Mouse (Mus musculus): ENCODE measurements at regions not wholly inside any gene's neighbourhood (a gene's known extent, or its start where the extent isn't known, plus 50 kb on each side); places are given as distances from the start of the nearest gene placed in this dataset.

DNA sequence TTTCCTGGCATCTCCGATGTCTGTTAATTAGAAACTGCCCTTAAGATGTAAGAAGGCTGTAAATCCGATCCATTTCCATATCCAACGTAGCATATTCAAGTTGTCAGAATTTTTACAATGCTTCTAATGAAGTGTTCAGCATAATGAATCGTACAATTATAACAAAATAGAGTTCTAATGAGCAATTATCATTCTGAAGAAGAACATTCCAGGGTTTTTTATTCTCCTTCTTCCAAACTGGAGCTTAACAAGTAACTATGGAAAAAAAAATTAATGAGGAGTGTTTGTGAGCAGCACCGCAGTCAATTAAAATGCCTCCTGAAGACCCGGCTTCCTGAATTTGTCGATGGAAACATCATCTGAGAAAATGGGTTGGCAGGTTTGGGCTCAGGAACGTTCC is 489.6 kb upstream of the Gm19410 start:
- Histone ChIP-seq H3K4me1 (ENCODE audit: insufficient read depth, low read length) (0 out of 2 replicates have a peak, but pooled peaks cover 4% of the 10 kb centered on the region), H3K9ac (replicated peaks; ENCODE audit: low read length) (no peak overlapping the region), H3K4me2 (replicated peaks; ENCODE audit: low read depth, low read length) (no peak overlapping the region), H3K36me3 (ENCODE audit: insufficient read depth, low read length) (no peaks in the 10 kb centered on the region), H3K27me3 (ENCODE audit: insufficient read depth, low read length) (no peaks in the 10 kb centered on the region), H3K27ac (ENCODE audit: low read length) (no peak overlapping the region), H3K4me3 (ENCODE audit: low read length) (no peak overlapping the region), H3K9me3 (ENCODE audit: low read length) (no peaks in the 10 kb centered on the region)
- ATAC-seq (ENCODE audit: low FRiP score, low TSS enrichment): no peak
- 48% methylated on average over 8 of the region's 8 CpGs for WGBS

DNA sequence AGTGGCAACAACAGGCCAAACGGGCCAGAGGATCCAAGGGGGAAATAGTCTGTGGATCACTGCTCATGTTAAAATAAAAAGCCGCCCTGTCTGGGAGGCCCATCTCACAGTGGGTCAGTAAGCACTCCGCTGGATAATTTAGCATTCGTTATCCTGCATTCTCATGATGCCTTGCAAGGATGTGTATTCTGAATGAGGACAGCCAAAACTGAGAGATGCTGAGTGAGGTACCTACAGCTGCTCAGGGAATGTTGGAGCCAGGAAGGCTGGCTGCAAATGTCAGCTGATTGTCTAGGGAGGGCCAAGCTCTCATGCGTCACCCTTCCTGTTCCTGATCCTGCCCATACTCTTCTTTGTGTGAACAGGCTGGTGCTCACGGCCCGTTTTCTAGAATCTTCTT is 489.1 kb upstream of the Gm19410 start:
- H3K4me2 ChIP-seq (replicated peaks; ENCODE audit: low read depth, low read length): no peak overlapping the region
- no peak overlapping the region for H3K4me3 ChIP-seq (ENCODE audit: low read length)
- 0 out of 2 replicates have a peak, but pooled peaks cover 4% of the 10 kb centered on the region for H3K4me1 ChIP-seq (ENCODE audit: insufficient read depth, low read length)
- H3K9me3 ChIP-seq (ENCODE audit: low read length): no peaks in the 10 kb centered on the region
- H3K27me3 ChIP-seq (ENCODE audit: insufficient read depth, low read length): no peaks in the 10 kb centered on the region
- no peak overlapping the region for H3K27ac ChIP-seq (ENCODE audit: low read length)
- no peaks in the 10 kb centered on the region for H3K36me3 ChIP-seq (ENCODE audit: insufficient read depth, low read length)
- no peak overlapping the region for H3K9ac ChIP-seq (replicated peaks; ENCODE audit: low read length)
- 44% methylated on average over 7 of the region's 7 CpGs for WGBS
- ATAC-seq (ENCODE audit: low FRiP score, low TSS enrichment): 0 out of 2 replicates have a peak, but pooled peaks have one; percentile 27

DNA sequence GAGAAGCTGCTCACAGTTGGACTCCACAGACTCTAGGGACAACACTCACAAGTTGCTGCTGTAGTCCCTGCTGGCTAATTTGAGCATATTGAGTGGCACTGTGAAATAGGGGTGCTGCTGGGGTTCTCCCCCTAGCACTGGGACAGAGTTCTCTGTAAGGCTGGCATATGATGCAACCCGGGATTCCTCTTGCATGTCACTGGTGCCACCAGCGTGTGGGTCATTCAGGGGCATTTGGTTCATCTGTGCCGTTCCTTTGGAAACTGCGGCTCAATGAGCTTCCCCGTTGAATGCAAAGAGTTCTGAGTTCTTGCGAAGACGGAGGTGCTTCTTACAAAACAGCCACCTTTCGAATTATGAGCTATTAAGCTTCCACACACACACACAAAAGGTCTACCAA is 486.6 kb upstream of the Gm19410 start:
- Histone ChIP-seq H3K4me3 (ENCODE audit: low read length) (no peak overlapping the region), H3K4me1 (ENCODE audit: insufficient read depth, low read length) (0 out of 2 replicates have a peak, but pooled peaks cover 4% of the 10 kb centered on the region), H3K27ac (ENCODE audit: low read length) (no peak overlapping the region), H3K9ac (replicated peaks; ENCODE audit: low read length) (no peak overlapping the region), H3K27me3 (ENCODE audit: insufficient read depth, low read length) (no peaks in the 10 kb centered on the region), H3K36me3 (ENCODE audit: insufficient read depth, low read length) (no peaks in the 10 kb centered on the region), H3K9me3 (ENCODE audit: low read length) (no peaks in the 10 kb centered on the region), H3K4me2 (replicated peaks; ENCODE audit: low read depth, low read length) (no peak overlapping the region)
- ATAC-seq (ENCODE audit: low FRiP score, low TSS enrichment): no peak
- WGBS: 95% methylated on average over 8 of the region's 8 CpGs

- Histone ChIP-seq H3K27ac (ENCODE audit: low read length) (no peak overlapping the region), H3K36me3 (ENCODE audit: insufficient read depth, low read length) (no peaks in the 10 kb centered on the region), H3K9ac (replicated peaks; ENCODE audit: low read length) (no peak overlapping the region), H3K27me3 (ENCODE audit: insufficient read depth, low read length) (no peaks in the 10 kb centered on the region), H3K4me1 (ENCODE audit: insufficient read depth, low read length) (0 out of 2 replicates have a peak, but pooled peaks cover 4% of the 10 kb centered on the region), H3K4me3 (ENCODE audit: low read length) (no peak overlapping the region), H3K4me2 (replicated peaks; ENCODE audit: low read depth, low read length) (no peak overlapping the region), H3K9me3 (ENCODE audit: low read length) (no peaks in the 10 kb centered on the region)
- WGBS: 89% methylated on average over 6 of the region's 6 CpGs
- no peak for ATAC-seq (ENCODE audit: low FRiP score, low TSS enrichment)
Measured at GRCm38 (mm10) chr8:35280741-35281140, 484.8 kb upstream of the Gm19410 start.

- H3K4me1 ChIP-seq (ENCODE audit: insufficient read depth, low read length): no peaks in the 10 kb centered on the region
- H3K9ac ChIP-seq (replicated peaks; ENCODE audit: low read length): no peak overlapping the region
- H3K27me3 ChIP-seq (ENCODE audit: insufficient read depth, low read length): no peaks in the 10 kb centered on the region
- ATAC-seq (ENCODE audit: low FRiP score, low TSS enrichment): no peak
- no peaks in the 10 kb centered on the region for H3K9me3 ChIP-seq (ENCODE audit: low read length)
- whole genome bisulfite sequencing: 93% methylated on average over 9 of the region's 9 CpGs
- H3K36me3 ChIP-seq (ENCODE audit: insufficient read depth, low read length): no peaks in the 10 kb centered on the region
- H3K27ac ChIP-seq (ENCODE audit: low read length): no peak overlapping the region
- no peak overlapping the region for H3K4me2 ChIP-seq (replicated peaks; ENCODE audit: low read depth, low read length)
- H3K4me3 ChIP-seq (ENCODE audit: low read length): no peak overlapping the region
Measured at GRCm38 (mm10) chr8:35283366-35283765, 482.2 kb upstream of the Gm19410 start.

DNA sequence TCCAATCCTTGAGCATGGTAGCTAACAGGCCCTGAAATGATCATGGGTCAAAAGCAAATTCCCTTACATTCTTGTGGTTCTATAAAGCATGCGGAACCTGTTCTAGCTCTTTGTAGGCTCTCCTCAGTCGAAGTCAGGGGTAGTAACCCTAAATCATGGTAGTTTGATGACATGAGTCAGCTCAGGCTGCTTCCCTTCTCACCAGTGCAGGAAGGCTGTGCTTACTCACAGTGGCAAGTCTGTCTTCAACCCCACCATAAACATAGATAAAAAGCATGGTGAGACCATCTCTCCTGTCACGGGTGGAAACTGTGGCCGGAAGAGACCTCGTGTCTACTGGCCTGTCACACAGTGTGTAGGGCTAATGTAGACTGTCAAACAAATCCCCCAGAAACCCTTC is 476.6 kb upstream of the Gm19410 start:
- H3K4me3 ChIP-seq (ENCODE audit: low read length): no peak overlapping the region
- H3K4me1 ChIP-seq (ENCODE audit: insufficient read depth, low read length): no peaks in the 10 kb centered on the region; the same call in 1 of the 2 replicates
- ATAC-seq (ENCODE audit: low FRiP score, low TSS enrichment): no peak
- no peaks in the 10 kb centered on the region for H3K36me3 ChIP-seq (ENCODE audit: insufficient read depth, low read length)
- H3K9me3 ChIP-seq (ENCODE audit: low read length): no peaks in the 10 kb centered on the region; the same call in 1 of the 2 replicates
- no peak overlapping the region for H3K27ac ChIP-seq (ENCODE audit: low read length)
- H3K4me2 ChIP-seq (replicated peaks; ENCODE audit: low read depth, low read length): no peak overlapping the region
- WGBS: 74% methylated on average over 5 of the region's 5 CpGs
- H3K9ac ChIP-seq (replicated peaks; ENCODE audit: low read length): no peak overlapping the region
- H3K27me3 ChIP-seq (ENCODE audit: insufficient read depth, low read length): no peaks in the 10 kb centered on the region

- Histone ChIP-seq H3K4me3 (ENCODE audit: low read length) (no peak overlapping the region), H3K9me3 (ENCODE audit: low read length) (no peaks in the 10 kb centered on the region; the same call in 1 of the 2 replicates), H3K4me1 (ENCODE audit: insufficient read depth, low read length) (no peaks in the 10 kb centered on the region; the same call in 1 of the 2 replicates), H3K4me2 (replicated peaks; ENCODE audit: low read depth, low read length) (no peak overlapping the region), H3K27ac (ENCODE audit: low read length) (no peak overlapping the region), H3K27me3 (ENCODE audit: insufficient read depth, low read length) (no peaks in the 10 kb centered on the region), H3K36me3 (ENCODE audit: insufficient read depth, low read length) (no peaks in the 10 kb centered on the region), H3K9ac (replicated peaks; ENCODE audit: low read length) (no peak overlapping the region)
- no peak for ATAC-seq (ENCODE audit: low FRiP score, low TSS enrichment)
- WGBS: 65% methylated on average over 4 of the region's 4 CpGs
Measured at GRCm38 (mm10) chr8:35289967-35290366, 475.6 kb upstream of the Gm19410 start.

- Histone ChIP-seq H3K4me3 (ENCODE audit: low read length) (no peak overlapping the region), H3K4me1 (ENCODE audit: insufficient read depth, low read length) (no peaks in the 10 kb centered on the region; the same call in 1 of the 2 replicates), H3K36me3 (ENCODE audit: insufficient read depth, low read length) (no peaks in the 10 kb centered on the region), H3K4me2 (replicated peaks; ENCODE audit: low read depth, low read length) (no peak overlapping the region), H3K9me3 (ENCODE audit: low read length) (no peaks in the 10 kb centered on the region; the same call in 1 of the 2 replicates), H3K27me3 (ENCODE audit: insufficient read depth, low read length) (no peaks in the 10 kb centered on the region), H3K9ac (replicated peaks; ENCODE audit: low read length) (no peak overlapping the region), H3K27ac (ENCODE audit: low read length) (no peak overlapping the region)
- no peak for ATAC-seq (ENCODE audit: low FRiP score, low TSS enrichment)
- 28% methylated on average over 14 of the region's 14 CpGs for WGBS
Measured at GRCm38 (mm10) chr8:35293437-35294126, 472.0 kb upstream of the Gm19410 start.

DNA sequence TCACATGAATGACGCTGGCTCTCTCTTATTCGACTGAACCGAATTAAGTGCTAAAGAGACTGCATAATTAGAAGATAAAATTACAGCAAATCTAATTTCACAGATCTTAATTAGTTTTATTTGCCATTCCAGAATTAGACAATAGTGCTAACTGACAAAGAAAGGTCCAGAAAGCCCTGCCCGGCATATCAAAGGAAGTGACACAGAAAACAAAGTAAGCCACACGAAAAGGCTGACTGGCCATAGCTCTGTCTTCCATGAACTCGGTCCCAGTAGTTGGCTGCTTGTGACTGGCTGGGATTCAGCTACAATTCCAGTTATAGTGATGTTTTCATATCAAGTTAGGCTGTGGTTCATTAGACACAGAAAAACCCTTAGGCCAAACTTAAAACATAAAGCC is 468.7 kb upstream of the Gm19410 start:
- Histone ChIP-seq H3K4me1 (ENCODE audit: insufficient read depth, low read length) (no peaks in the 10 kb centered on the region; the same call in 1 of the 2 replicates), H3K4me2 (replicated peaks; ENCODE audit: low read depth, low read length) (no peak overlapping the region), H3K27ac (ENCODE audit: low read length) (no peak overlapping the region), H3K36me3 (ENCODE audit: insufficient read depth, low read length) (no peaks in the 10 kb centered on the region), H3K9me3 (ENCODE audit: low read length) (no peaks in the 10 kb centered on the region; the same call in 1 of the 2 replicates), H3K27me3 (ENCODE audit: insufficient read depth, low read length) (no peaks in the 10 kb centered on the region), H3K4me3 (ENCODE audit: low read length) (no peak overlapping the region), H3K9ac (replicated peaks; ENCODE audit: low read length) (no peak overlapping the region)
- no peak for ATAC-seq (ENCODE audit: low FRiP score, low TSS enrichment)
- WGBS: 82% methylated on average over 6 of the region's 6 CpGs

DNA sequence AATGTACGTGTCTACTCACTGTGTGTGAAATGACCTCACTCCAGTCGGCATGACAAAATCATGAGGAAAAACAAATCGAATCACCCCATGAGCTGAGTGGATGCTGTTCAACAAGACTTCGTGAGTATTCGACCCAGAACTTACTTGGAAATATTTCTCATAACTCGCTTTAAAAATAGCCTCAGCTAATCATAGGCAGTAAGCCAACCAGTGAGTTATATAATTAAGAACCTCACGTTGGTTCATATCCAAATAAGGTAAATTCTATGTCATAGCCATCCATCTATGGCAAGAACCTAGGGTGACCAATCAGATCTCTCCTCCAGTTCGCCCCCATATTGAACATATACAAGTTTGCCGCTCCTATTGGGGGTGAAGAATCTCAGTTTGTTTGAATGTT is 466.5 kb upstream of the Gm19410 start:
- no peak for ATAC-seq (ENCODE audit: low FRiP score, low TSS enrichment)
- 84% methylated on average over 9 of the region's 9 CpGs for WGBS

More for the DNA sequence above, 466.5 kb upstream of the Gm19410 start:
- H3K36me3 ChIP-seq (ENCODE audit: insufficient read depth, low read length): no peaks in the 10 kb centered on the region
- H3K4me1 ChIP-seq (ENCODE audit: insufficient read depth, low read length): no peaks in the 10 kb centered on the region
- no peaks in the 10 kb centered on the region for H3K27me3 ChIP-seq (ENCODE audit: insufficient read depth, low read length)
- no peaks in the 10 kb centered on the region for H3K9me3 ChIP-seq (ENCODE audit: low read length)
- no peak overlapping the region for H3K9ac ChIP-seq (replicated peaks; ENCODE audit: low read length)
- no peak overlapping the region for H3K4me3 ChIP-seq (ENCODE audit: low read length)
- no peak overlapping the region for H3K4me2 ChIP-seq (replicated peaks; ENCODE audit: low read depth, low read length)
- no peak overlapping the region for H3K27ac ChIP-seq (ENCODE audit: low read length)
